Mouse (Mus musculus): ENCODE data around the gene Vps37c.

GRCm38 (mm10) chr19:10685727-10686126 is 2.8 kb upstream of the Vps37c start:
- TF ChIP-seq CTCF (IDR thresholded peaks at IDR 0.05; ENCODE audit: low read depth) = no peak
- TF ChIP-seq EP300 (IDR thresholded peaks at IDR 0.05; ENCODE audit: low read depth) = no peak

All from heart, postnatal 0 days (tissue).